Mouse (Mus musculus) testis, adult 2 months (tissue): Measurements from ENCODE around the gene Mitd1. TPM values are rescaled to one million over a fixed set of nuclear protein-coding genes. Genes with fewer than 3 reads are reported as not detected.

Experiments used
- H3K27ac ChIP-seq: fragments of 200-500 bp; 2 replicates; pipeline ENCODE4 v1.5.1; 2012; ENCODE audit warnings: low read depth, low read length; ENCODE audit not compliant: control insufficient read depth, insufficient read depth
- H3K27me3 ChIP-seq: fragments of 200-500 bp; 2 replicates; pipeline ENCODE4 v1.6.1; 2012; ENCODE audit warnings: mild to moderate bottlenecking, low read length, moderate library complexity; ENCODE audit not compliant: control insufficient read depth, insufficient read depth
- H3K36me3 ChIP-seq: fragments of 200-500 bp; 2 replicates; pipeline ENCODE4 v1.6.1; 2012; ENCODE audit warnings: mild to moderate bottlenecking, low read length; ENCODE audit not compliant: control insufficient read depth, insufficient read depth
- H3K4me1 ChIP-seq: fragments of 200-500 bp; 2 replicates; pipeline ENCODE4 v1.6.1; 2012; ENCODE audit warnings: low read length; ENCODE audit not compliant: control insufficient read depth, insufficient read depth
- H3K4me3 ChIP-seq: fragments of 200-500 bp; 2 replicates; pipeline ENCODE4 v1.5.1; 2012; ENCODE audit warnings: low read depth, mild to moderate bottlenecking, low read length, moderate library complexity, mixed read lengths; ENCODE audit not compliant: control insufficient read depth
- CTCF ChIP-seq: fragments of 200-500 bp; IDR thresholded peaks from 2 replicates; pipeline ENCODE4 v1.5.1; 2012; ENCODE audit warnings: low read depth, mild to moderate bottlenecking, inconsistent platforms, low read length, moderate library complexity; ENCODE audit not compliant: control insufficient read depth, insufficient read depth, insufficient replicate concordance
- POLR2A ChIP-seq: fragments of 200-500 bp; IDR thresholded peaks from 2 replicates; pipeline ENCODE4 v1.6.1; 2012; ENCODE audit warnings: low read depth, mild to moderate bottlenecking, inconsistent platforms, low read length, moderate library complexity; ENCODE audit not compliant: control insufficient read depth
- polyA plus RNA-seq: library from polyadenylated mRNA; depleted of rRNA; stranded (reverse); fragments of >200 nt; gene quantifications from 2 replicates; pipeline ENCODE4 v1.2.3, GENCODE M21; 2012; rRNA removed

Gene Mitd1
- 1.2 and 1.8 TPM in 2 replicates for polyA plus RNA-seq

DNA sequence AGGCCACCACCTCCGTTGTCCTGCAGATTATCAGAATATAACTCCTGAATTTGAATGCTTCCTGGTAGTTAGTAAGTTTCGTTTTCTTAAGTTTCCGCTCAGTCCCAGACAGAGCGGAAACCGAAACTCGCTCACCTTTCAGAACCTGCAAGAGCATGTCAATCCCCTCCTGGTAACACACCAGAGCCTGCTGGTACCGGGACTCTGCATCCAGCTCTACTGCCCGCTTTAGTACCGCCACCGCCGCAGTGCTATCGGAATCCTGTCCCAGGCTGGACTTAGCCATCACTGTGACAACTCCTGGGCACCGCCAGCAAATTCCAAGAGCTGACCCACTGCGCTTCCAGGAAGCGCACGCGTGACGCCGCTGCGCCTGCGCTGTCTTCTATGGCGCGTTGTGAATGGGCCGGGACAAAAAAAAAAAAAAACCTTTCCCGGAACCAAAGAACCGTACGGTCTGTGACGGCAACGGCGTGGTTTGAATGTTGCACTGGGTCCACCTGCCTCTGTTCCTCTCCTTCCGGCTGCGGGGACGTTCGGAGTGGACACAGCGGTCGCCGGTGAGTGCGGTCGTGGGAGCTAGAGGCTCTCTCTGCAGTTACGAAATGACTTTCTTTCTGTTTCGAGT lies at the start of gene Mitd1, which contains the start of gene Mrpl30:
Mitd1 (minus strand) TSS at position 387 of the 628 bp plus-strand sequence.
Mrpl30 (plus strand) TSS at position 453 of the 628 bp plus-strand sequence.
- TF ChIP-seq CTCF = no peak
- peak; percentile 87 for TF ChIP-seq POLR2A
- Histone ChIP-seq H3K4me1 (peaks cover 4% of the 10 kb centered on the region), H3K4me3 (peak within 1 kb of the TSS; percentile 99), H3K27me3 (no peaks in the 10 kb centered on the region), H3K36me3 (peaks cover 2% of the 10 kb centered on the region), H3K27ac (peak within 1 kb of the TSS; percentile 87)

DNA sequence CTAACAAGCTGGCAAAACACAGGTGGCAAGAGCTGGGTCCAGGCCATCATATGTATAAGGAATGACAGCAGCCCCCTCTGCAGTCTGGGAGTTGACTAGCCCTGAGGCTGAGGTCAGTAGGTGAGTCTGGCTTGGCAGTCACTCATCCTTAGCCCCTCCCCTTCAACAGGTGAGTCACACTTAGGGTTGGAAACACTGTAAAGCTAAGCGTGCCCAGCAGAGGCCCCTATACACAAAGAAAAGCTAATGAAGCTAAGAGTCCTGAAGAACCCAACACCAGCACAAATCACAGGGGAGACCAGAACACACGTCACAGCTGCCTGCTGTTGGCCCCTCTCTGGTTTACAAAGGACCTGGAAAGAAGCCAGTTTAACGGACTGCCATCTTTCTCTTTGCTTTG lies 41.6 kb upstream of the Mitd1 start:
- no peaks in the 10 kb centered on the region for H3K36me3 ChIP-seq
- no peaks in the 10 kb centered on the region for H3K27me3 ChIP-seq
- no peaks in the 10 kb centered on the region for H3K4me1 ChIP-seq
- no peak overlapping the region for H3K4me3 ChIP-seq
- no peak overlapping the region for H3K27ac ChIP-seq
- TF ChIP-seq CTCF = no peak
- no peak for TF ChIP-seq POLR2A

DNA sequence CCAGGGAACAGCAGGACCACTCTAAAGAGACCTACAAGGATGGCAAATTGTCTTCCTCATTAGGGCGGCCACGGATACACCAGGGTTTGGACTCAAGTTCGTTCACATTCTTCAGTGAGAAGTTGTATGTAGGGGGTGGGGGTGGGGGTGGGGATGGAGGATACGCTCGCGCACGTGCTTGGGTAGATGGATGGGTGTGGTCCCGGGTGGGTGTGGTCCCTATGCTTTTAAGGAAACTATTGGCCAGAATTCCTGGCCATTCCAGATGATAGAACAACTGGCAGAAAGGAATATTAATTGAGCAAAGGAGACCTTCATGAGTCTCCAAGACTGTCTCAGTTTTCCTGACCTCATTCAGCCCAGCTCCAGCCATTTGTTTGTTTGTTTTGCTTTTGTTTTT lies 35.8 kb upstream of the Mitd1 start:
- H3K4me3 ChIP-seq = no peak overlapping the region
- TF ChIP-seq CTCF (no peak), POLR2A (no peak)
- H3K36me3 ChIP-seq = no peaks in the 10 kb centered on the region
- H3K4me1 ChIP-seq = peaks cover 6% of the 10 kb centered on the region
- H3K27me3 ChIP-seq = no peaks in the 10 kb centered on the region
- H3K27ac ChIP-seq = no peak overlapping the region

- TF ChIP-seq POLR2A (no peak), CTCF (no peak)
- Histone ChIP-seq H3K4me1 (peaks cover 6% of the 10 kb centered on the region), H3K27me3 (no peaks in the 10 kb centered on the region), H3K4me3 (no peak overlapping the region), H3K27ac (no peak overlapping the region), H3K36me3 (no peaks in the 10 kb centered on the region)
Observed at GRCm38 (mm10) chr1:37922536-37922935, 32.3 kb upstream of the Mitd1 start.

DNA sequence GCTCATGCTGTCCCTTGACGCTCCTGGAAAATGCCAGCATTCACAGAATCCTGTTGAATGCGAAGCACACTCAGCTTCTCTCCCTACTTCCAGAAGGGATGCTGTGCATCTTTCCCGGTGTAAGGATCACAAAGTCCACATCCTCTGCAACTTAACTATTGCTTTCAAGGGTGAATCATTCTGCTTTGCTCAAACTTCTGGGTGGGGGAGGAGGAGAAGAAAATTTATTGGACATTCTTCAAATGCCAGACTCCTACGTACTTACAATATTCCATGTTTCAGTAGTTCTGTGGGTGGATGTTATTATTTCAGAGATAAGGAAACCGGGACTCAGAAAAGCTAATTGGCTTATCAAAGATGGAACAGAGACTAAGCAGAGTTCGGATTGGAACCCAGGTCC lies 27.9 kb upstream of the Mitd1 start:
- Histone ChIP-seq H3K27me3 (no peaks in the 10 kb centered on the region), H3K4me1 (no peaks in the 10 kb centered on the region; the same call in 1 of the 2 replicates), H3K27ac (no peak overlapping the region), H3K36me3 (no peaks in the 10 kb centered on the region), H3K4me3 (no peak overlapping the region)
- TF ChIP-seq POLR2A = no peak
- no peak for TF ChIP-seq CTCF

- Histone ChIP-seq H3K27me3 (no peaks in the 10 kb centered on the region), H3K27ac (no peak overlapping the region), H3K4me1 (no peaks in the 10 kb centered on the region; the same call in 1 of the 2 replicates), H3K36me3 (no peaks in the 10 kb centered on the region), H3K4me3 (no peak overlapping the region)
- TF ChIP-seq POLR2A = no peak
- no peak for TF ChIP-seq CTCF
Observed at GRCm38 (mm10) chr1:37917666-37918065, 27.5 kb upstream of the Mitd1 start.

DNA sequence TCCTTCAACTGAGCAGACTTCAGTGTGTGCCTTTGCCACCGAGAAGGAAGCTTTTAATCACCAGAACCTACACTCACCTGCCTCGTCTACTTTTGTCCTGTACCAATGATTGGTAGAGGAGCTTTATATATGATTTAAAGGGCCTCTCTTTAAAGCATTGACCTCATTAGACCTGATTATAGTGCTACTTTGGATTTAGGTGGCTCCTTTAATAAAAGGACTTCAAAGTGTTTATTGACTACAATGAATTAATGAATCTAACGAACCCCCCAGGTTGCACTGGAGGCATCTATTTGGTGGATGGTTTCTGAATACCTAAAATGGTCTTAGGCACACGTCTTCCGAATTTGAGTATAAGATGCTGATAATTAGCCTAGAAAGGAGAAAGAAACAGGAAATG lies 26.2 kb upstream of the Mitd1 start, which contains the start of gene Lyg2:
Lyg2 (minus strand) TSS at position 101 of the 400 bp plus-strand sequence.
- H3K27me3 ChIP-seq = no peaks in the 10 kb centered on the region
- H3K27ac ChIP-seq = no peak within 1 kb of the TSS
- TF ChIP-seq CTCF (no peak), POLR2A (no peak)

GRCm38 (mm10) chr1:37912751-37913150 lies 22.5 kb upstream of the Mitd1 start:
- no peaks in the 10 kb centered on the region for H3K27me3 ChIP-seq
- no peaks in the 10 kb centered on the region for H3K36me3 ChIP-seq
- no peaks in the 10 kb centered on the region; the same call in 1 of the 2 replicates for H3K4me1 ChIP-seq
- no peak overlapping the region for H3K27ac ChIP-seq
- no peak overlapping the region for H3K4me3 ChIP-seq
- TF ChIP-seq POLR2A = no peak
- no peak for TF ChIP-seq CTCF

More for the DNA sequence above, 26.2 kb upstream of the Mitd1 start, which contains the start of gene Lyg2:
- Histone ChIP-seq H3K4me1 (no peaks in the 10 kb centered on the region; the same call in 1 of the 2 replicates), H3K4me3 (no peak within 1 kb of the TSS), H3K36me3 (no peaks in the 10 kb centered on the region)
